Comparison of ENCODE assay signal across 9 mouse cellular contexts in the genomic region with DNA sequence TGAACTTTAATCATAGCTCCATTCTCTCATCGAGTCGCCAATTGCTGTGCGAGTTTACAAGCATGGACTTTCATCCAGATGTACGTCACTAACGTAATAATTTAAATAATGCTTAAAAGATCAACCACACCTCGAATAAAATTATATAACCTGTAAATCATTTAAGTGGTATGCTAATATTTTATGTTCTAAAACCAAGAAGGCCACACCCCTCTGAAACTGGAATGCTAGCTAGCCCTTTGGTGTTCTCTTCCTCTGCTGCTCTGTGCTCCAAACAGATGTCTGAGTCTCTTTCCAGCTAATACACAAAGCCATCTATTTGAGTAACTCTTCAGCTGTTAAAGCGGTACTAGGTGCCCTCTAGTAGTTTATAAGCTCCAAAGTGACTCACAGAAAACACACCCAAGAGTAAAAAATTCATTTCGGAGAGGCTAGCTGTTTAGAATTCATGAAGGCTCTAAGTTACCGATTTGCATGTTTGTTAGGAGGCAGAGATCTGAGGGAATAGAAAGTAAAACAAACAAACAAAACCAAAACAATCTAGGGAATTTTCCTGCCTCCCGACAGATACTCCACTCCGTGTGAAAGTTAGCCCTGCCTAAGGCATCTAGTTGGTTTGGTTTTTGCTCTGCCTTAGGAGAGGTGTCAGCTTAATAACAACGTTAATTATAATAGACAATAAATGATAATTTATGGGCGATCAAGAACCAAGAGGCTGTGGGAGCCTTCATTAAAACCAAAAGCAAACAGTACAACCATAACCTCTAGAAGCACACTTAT. TPM values are rescaled to one million over a fixed set of nuclear protein-coding genes. Genes with fewer than 3 reads are reported as not detected.
DNase-seq lines count a peak whose midpoint lies in the region; ATAC-seq and TF ChIP-seq lines count a peak whose summit lies in the region.
"Had no signal": no experiment of that assay in that cellular context is flagged by ENCODE, and none has a peak within 500 bp of the region (broad histone marks: within the 10 kb centered on the region; RNA-seq: fewer than 3 reads in every experiment).

No protein-coding gene starts in this region.

- TF ChIP-seq CTCF in kidney, adult 2 months (conservative IDR thresholded peaks at IDR 0.05; ENCODE audit: insufficient read depth, insufficient read length, low read depth, low read length), result no peak

- H3K36me3 ChIP-seq in forebrain, embryonic 13.5 days (ENCODE audit: poor library complexity, severe bottlenecking), result peaks cover 14% of the 10 kb centered on the region
- H3K36me3 ChIP-seq in kidney, adult 2 months (ENCODE audit: control insufficient read depth, insufficient read depth, low read length), result peaks cover 5% of the 10 kb centered on the region; the same call in 1 of the 2 replicates

- WGBS in forebrain, embryonic 13.5 days, result 77% methylated on average over 13 of the region's 13 CpGs
- 20% methylated on average over 13 of the region's 13 CpGs for WGBS in kidney, adult 2 months

- H3K4me1 ChIP-seq in forebrain, embryonic 13.5 days, result peaks cover 21% of the 10 kb centered on the region
- H3K4me1 ChIP-seq in kidney, adult 2 months (ENCODE audit: control insufficient read depth, insufficient read depth, low read length), result 0 out of 2 replicates have a peak, but pooled peaks cover 2% of the 10 kb centered on the region

- H3K4me3 ChIP-seq in forebrain, embryonic 13.5 days, result peak overlapping the region; percentile 93; the same call in 1 of the 2 replicates
- peak overlapping the region; percentile 28; the same call in 1 of the 2 replicates for H3K4me3 ChIP-seq in kidney, adult 2 months (ENCODE audit: insufficient read depth, low read depth, low read length)

- H3K9ac ChIP-seq in forebrain, embryonic 13.5 days, result peak overlapping the region; percentile 59; the same call in 1 of the 2 replicates

- H3K4me2 ChIP-seq in forebrain, embryonic 13.5 days, result peak overlapping the region; percentile 58

- no peaks in the 10 kb centered on the region for H3K9me3 ChIP-seq in forebrain, embryonic 13.5 days (replicated peaks)
- H3K9me3 ChIP-seq: G1E had no signal

- no peak overlapping the region for H3K27ac ChIP-seq in forebrain, embryonic 13.5 days
- peak overlapping the region; percentile 95 for H3K27ac ChIP-seq in kidney, adult 2 months (ENCODE audit: insufficient read depth, low read depth, low read length)

- no peak for TF ChIP-seq POLR2A in kidney, adult 2 months (IDR thresholded peaks at IDR 0.05; ENCODE audit: low read depth, low read length)

- H3K27me3 ChIP-seq in forebrain, embryonic 13.5 days, result no peaks in the 10 kb centered on the region
- no peaks in the 10 kb centered on the region for H3K27me3 ChIP-seq in kidney, adult 2 months (replicated peaks; ENCODE audit: control insufficient read depth, insufficient read depth, low read length)

- DNase-seq in gastrocnemius, adult 18-20 months (ENCODE audit: low spot score), result peak; percentile 30
- no peak for DNase-seq in gastrocnemius, postnatal 10 days
- DNase-seq in kidney, adult 2 months, result peak; percentile 74
- peak; percentile 26 for DNase-seq in lung, postnatal 10 days
- DNase-seq in right cerebral cortex, postnatal 25 days, result no peak
- no peak for DNase-seq in ovary, adult 18-20 months (ENCODE audit: low spot score)
- DNase-seq in cerebellum, postnatal 4 days (ENCODE audit: low spot score in 2 of 2), result no peak

- no peak for ATAC-seq in forebrain, embryonic 13.5 days

RNA-seq across cellular contexts. Expression of a gene that starts 1.1 kb away (rescaled TPM):
- total RNA-seq in gastrocnemius, adult 18-20 months (2021), result 1 to 10 TPM; 8.4 to 10.0 TPM
- total RNA-seq in gastrocnemius, postnatal 10 days (2021), result 10 to 100 TPM; 16.9 to 18.2 TPM
- polyA plus RNA-seq in forebrain, embryonic 13.5 days (2015; fragmentation: Nextera tagmentation; extraction: Ambion mirVana), result 130 and 141 TPM in 2 replicates
- 16.7 and 20.0 TPM in 2 replicates for polyA plus RNA-seq in kidney, adult 2 months (2012; rRNA removed)

RNA-seq across cellular contexts. Expression of a gene that starts 59.7 kb away (rescaled TPM):
- total RNA-seq in gastrocnemius, adult 18-20 months (2021), result under 1 TPM; 0.66 to 0.73 TPM
- total RNA-seq in gastrocnemius, postnatal 10 days (2021), result under 1 TPM in 1 of 2 experiments, not detected in 1; 0.50 TPM
- 2.3 and 3.0 TPM in 2 replicates for polyA plus RNA-seq in forebrain, embryonic 13.5 days (2015; fragmentation: Nextera tagmentation; extraction: Ambion mirVana)
- polyA plus RNA-seq in kidney, adult 2 months (2012; rRNA removed), result 0.23 and 0.27 TPM in 2 replicates

RNA-seq across cellular contexts. Expression of a gene that starts 59.7 kb away (rescaled TPM):
- total RNA-seq in gastrocnemius, adult 18-20 months (2021), result 10 to 100 TPM; 66.3 to 72.1 TPM
- 100 to 1,000 TPM; 117 to 125 TPM for total RNA-seq in gastrocnemius, postnatal 10 days (2021)
- polyA plus RNA-seq in forebrain, embryonic 13.5 days (2015; fragmentation: Nextera tagmentation; extraction: Ambion mirVana), result 161 and 183 TPM in 2 replicates
- 125 and 126 TPM in 2 replicates for polyA plus RNA-seq in kidney, adult 2 months (2012; rRNA removed)

Comparison
In these comparisons a context has a peak if more than half of its experiments do, and no peak if none do; other contexts are left out.
1. DNase-seq: peak in gastrocnemius, adult 18-20 months (single experiment), kidney, adult 2 months (single experiment) and lung, postnatal 10 days (single experiment); none in gastrocnemius, postnatal 10 days (single experiment), right cerebral cortex, postnatal 25 days (single experiment), ovary, adult 18-20 months (single experiment) and cerebellum, postnatal 4 days (0 of 2).